Mouse (Mus musculus): ENCODE measurements around the gene Oas1f.
"Not testable (repeated sequence)": the region's sequence is repeated elsewhere in the genome, so short reads cannot be mapped to it uniquely, and the experiment has no call there.

Gene Oas1f

DNA sequence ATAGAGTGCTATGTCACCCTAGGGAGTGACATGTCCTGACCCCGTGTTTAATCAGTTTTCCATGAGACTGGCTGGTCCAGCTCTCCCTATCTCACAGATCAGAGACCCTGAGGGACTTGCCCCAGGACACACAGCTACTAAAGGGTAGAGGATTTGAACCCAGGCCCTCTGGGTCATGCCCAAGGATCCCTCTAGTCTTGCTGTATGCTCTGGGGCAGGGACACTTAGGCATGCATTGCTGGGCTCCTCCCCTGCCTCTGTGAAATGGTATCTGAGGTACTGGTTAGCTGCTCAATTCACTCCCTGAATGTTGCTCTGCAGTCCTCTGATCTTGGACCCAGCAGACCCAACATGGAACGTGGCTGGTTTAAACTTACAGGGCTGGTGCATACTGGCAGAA is 24.3 kb downstream of the Oas1f start:
- no peak for DNase-seq

DNA sequence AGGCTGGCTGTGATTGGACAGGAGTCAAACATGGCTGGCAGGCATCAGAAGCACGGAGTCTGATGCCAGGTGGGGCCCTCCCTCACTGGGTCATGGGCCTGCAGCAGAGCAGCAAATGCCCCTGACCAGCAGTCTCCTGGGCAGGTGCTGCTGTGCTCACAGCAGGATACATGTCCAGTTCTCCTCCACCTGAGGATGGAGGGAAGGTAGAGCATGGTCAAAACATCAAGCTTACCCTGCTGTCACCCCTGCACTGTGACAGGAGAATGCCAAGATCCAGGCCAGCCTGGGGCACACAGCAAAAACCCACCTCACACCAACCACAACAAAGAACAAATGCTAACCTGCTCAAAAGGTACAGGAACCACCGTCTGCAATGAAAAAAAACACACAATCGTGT is 29.7 kb downstream of the Oas1f start:
- DNase-seq, result not testable (repeated sequence)

- DNase-seq, result not testable (repeated sequence)
These were observed 30.2 kb downstream of the Oas1f start for GRCm38 (mm10) chr5:120877407-120877806.

GRCm38 (mm10) chr5:120878803-120879202 is 31.6 kb downstream of the Oas1f start:
- DNase-seq, result not testable (repeated sequence)

GRCm38 (mm10) chr5:120881681-120882080 is 34.5 kb downstream of the Oas1f start:
- not testable (repeated sequence) for DNase-seq

DNA sequence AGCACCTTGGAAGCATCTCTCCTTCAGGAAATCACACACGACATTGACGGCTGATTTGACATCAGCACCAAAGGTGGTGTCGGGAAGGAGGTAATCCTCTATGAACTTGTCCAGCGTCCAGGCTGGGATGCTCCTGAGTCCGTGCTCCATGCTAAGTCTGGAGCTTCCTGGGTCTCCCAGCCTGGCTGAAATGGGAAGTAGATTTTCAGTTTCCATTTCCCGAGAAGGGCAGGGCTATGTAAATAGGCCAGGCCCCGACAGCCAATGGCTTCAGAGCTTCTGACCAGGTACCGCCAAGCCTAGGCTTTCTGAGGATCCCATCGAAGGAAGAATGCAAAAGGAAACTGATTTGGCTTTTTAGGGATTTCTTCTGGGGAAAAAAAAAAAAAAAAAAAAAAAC is 40.2 kb downstream of the Oas1f start, which contains the start of gene Oas1g:
TSS of gene Oas1g (minus strand) at position 201 of the 400 bp plus-strand sequence.
- DNase-seq, result not testable (repeated sequence)

DNA sequence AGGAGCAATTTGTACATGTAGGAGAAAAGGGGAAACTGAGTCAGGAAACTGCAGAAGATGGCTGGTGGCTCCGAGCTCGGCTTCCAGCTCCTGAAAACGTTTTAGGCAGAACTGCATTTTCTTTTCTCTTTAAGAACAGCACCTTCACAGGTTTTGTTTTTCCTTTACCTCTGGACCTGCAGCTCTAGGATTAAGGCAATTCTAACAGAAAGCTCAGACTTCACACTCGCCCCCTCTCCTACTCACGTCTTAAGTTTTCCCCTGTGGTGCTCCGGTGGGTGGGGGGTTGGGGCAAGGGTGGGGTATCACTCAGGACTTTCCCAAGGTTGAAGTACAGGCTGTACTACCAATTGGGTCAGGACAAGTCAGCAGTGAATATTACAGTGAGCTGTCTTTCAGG is 40.7 kb downstream of the Oas1f start:
- no peak for DNase-seq

- DNase-seq, result not testable (repeated sequence)
These were observed 41.2 kb downstream of the Oas1f start for GRCm38 (mm10) chr5:120888294-120888815.

DNA sequence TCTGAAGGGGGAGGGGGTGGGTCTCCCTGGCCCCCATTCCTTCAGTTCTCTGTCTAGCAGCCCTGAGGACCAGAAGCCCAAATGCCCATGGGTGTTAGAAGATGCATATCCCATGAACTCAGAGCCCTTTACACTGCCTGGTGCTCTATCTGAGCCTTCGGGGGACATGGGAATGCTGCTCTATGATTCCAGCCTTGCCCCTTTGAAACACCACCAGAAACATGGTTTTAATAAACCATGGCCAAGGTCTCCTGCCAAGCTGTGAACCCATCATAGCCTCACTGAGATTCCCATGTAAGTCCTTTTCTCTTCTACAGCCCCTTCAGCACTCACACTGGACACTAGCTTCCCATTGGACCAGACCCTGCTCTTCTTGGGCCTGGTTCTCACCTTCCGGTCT is 42.9 kb downstream of the Oas1f start:
- no peak for DNase-seq

- no peak for DNase-seq
These were observed 43.8 kb downstream of the Oas1f start for GRCm38 (mm10) chr5:120890991-120891390.

DNA sequence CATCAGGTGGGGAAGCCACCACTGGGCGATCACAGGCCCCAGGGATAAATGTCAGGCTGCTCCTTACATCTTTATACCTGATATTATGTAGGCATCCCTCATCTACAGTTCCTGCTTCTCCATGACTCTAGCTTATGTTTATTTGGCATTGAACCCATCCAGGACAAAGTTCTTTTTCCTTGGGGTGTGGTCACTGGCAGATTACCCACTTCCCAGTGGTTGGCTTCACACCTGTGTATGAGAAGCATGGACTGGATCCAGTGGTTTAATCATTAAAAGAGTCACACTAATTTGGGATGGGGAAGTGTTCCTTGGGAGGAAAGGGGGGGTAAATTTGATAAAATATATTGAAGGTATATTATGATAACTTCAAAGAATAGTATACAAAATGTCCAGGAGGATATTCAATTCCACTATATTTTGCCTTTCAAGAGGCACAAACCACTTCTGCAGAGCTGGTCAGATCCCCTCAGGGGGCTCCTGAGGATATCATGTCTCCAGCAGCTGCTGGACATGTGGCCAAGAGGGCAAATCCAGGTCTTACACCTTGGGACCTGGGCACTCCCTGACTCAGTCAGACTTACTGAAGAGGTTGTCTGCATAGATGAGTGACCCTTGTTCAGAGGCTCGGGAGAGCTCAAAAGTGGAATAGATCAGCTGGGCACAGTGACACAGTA is 44.5 kb downstream of the Oas1f start:
- peak; percentile 16 for DNase-seq

DNA sequence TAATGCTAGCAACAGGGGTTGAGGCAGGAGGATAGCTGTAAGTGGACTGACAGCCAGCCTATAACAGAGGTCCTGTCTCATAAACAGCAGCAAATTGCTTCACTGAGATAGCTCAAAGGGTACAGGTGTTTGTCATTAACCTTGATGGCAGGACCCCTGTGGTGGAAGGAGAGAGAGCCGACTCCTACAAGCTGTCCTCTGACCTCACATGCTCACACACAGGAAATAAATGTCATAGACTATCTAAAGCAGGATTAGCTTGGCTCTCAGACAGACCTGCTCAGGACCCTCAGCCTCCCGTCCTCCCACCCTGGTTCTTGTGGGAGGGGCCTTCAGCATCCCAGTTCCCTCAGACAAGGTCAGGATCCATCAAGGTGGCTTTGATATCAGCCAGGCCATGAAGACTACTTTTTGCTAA is 45.1 kb downstream of the Oas1f start:
- no peak for DNase-seq

DNA sequence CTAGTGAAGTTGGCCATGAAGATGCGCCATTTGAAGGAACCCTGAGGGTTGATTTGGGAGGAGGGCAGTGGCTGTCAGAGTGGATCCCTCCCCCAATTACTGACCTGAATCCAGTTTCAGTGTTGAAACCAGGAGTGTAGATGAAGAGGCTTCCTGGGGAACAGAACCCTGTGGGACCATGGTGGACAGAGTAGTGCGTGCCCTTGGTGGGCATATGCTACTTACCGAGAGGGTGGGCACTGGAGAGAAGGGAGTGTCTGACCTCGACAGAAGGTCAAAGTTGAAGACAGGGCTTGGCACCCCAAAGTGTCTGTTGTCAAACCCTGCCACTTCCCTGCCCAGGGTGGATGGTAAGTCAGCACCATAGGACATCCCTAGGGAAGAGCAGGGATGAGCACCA is 46.7 kb downstream of the Oas1f start:
- DNase-seq, result not testable (repeated sequence)

DNA sequence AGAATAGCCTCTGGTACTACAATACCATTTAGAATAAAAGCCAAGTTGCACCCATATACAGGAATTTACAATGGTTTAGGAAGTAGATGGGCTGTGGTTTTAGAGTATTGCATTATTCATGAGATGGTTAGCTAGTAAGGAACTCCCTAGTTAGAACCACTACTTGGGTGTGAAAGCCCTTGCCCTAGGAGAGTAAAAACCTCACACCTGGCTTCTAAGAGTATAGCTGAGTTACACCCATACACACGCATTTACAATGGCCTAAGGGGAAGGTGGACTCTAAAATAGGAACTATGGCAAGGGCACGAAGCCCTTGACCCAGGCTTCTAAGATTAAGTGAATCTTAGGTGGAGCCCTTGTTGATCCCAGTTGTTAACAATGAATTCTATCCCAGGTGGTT is 47.5 kb downstream of the Oas1f start:
- DNase-seq, result not testable (repeated sequence)

DNA sequence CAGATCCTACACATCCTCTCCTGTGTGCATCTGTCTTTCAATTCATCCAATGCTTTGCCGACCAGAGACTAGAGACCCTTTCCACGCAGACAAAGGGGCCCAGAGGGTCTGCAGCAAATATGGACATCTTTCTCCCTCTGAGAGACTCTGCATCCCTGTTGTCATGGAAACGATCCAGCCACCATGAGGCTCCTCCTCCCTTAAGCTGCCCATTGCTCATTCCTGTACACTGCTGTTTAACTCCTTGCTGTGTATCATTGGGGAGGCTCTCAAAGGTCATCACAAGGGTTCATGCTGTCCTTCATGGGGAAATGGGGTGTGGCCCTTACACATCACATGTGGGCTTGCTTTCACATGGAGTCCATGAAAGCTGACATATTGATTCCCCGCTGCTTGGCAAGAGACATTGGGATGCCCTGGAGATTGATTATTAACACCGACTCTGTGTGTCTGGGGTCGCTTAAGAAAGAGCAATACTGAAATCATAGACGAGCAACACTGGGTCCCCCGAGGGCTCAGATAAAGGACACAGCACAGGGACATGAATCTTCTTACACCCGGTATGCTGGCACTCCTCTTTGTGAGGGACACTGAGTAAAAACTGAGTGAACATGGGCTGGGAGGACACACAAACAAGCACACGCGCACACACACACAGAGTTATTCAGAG is 48.2 kb downstream of the Oas1f start:
- no peak for DNase-seq

GRCm38 (mm10) chr5:120898307-120898706 is 51.1 kb downstream of the Oas1f start:
- no peak for DNase-seq

GRCm38 (mm10) chr5:120898726-120899125 is 51.6 kb downstream of the Oas1f start:
- no peak for DNase-seq

DNA sequence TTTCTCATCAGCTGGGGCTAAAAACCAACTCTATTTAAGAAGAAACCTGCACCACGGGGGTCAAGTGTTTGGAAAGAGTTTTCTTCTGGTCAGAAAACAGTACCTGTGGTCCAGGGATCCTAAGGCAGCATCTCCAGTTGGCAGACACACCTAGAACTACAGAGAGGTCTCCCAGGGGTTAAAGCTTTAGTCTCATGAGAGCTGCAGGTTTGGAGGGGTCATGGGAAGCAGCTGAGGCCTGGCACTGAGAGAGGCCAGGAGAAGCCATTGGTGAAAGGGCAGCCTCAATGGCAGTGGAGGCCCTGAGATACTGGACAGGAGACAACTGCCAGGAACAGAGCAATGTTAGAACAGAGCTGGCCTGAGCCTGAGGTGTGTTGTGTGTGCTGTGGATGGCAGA is 53.5 kb downstream of the Oas1f start:
- DNase-seq, result no peak

- no peak for DNase-seq
These were observed 54.9 kb downstream of the Oas1f start for GRCm38 (mm10) chr5:120902056-120902455.

- DNase-seq, result not testable (repeated sequence)
These were observed 59.9 kb downstream of the Oas1f start, which contains the start of gene Oas1a for GRCm38 (mm10) chr5:120906791-120907733. Oas1a (minus strand) TSS chr5:120907521.
